Comparison of ENCODE assay signal across 19 mouse cellular contexts in genomic region chr3:142316138-142316740, GRCm38 (mm10).
A peak's percentile ranks its signal among the peaks of the same experiment; 100 is the strongest.
DNase-seq lines count a peak whose midpoint lies in the region; ATAC-seq and TF ChIP-seq lines count a peak whose summit lies in the region.
"Had no signal": no experiment of that assay in that cellular context is flagged by ENCODE, and none has a peak within 500 bp of the region (broad histone marks: within the 10 kb centered on the region; RNA-seq: fewer than 3 reads in every experiment).

No protein-coding gene starts in this region.

- peaks cover 47% of the 10 kb centered on the region for H3K36me3 ChIP-seq in heart, adult 2 months (ENCODE audit: control insufficient read depth, insufficient read depth, low read length)
- H3K36me3 ChIP-seq in kidney, embryonic 14.5 days (ENCODE audit: control insufficient read depth, insufficient read depth, low read length) = no peaks in the 10 kb centered on the region
- no peaks in the 10 kb centered on the region for H3K36me3 ChIP-seq in neural tube, embryonic 13.5 days
- H3K36me3 ChIP-seq: embryonic facial prominence, embryonic 12.5 days; forebrain, embryonic 10.5 days; intestine, embryonic 15.5 days; limb, embryonic 15.5 days; midbrain, embryonic 12.5 days had no signal

- TF ChIP-seq CTCF in heart, adult 2 months (IDR thresholded peaks at IDR 0.05) = no peak

- H3K4me3 ChIP-seq in heart, adult 2 months = no peak overlapping the region
- H3K4me3 ChIP-seq in kidney, embryonic 14.5 days (ENCODE audit: low read length) = no peak overlapping the region
- no peak overlapping the region for H3K4me3 ChIP-seq in neural tube, embryonic 13.5 days
- H3K4me3 ChIP-seq: embryonic facial prominence, embryonic 12.5 days; forebrain, embryonic 10.5 days; intestine, embryonic 15.5 days; limb, embryonic 15.5 days; midbrain, embryonic 12.5 days had no signal

- DNase-seq in heart, adult 2 months = no peak
- no peak for DNase-seq in heart, postnatal 25 days (ENCODE audit: low spot score)
- no peak for DNase-seq in kidney, adult 8-10 months
- DNase-seq in neural tube, embryonic 10.5 days (ENCODE audit: extremely low spot score, low spot score) = no peak
- no peak for DNase-seq in left cerebral cortex, adult 9 months (ENCODE audit: low spot score in 2 of 2)
- no peak for DNase-seq in thymus, adult 18-20 months
- DNase-seq: cerebellum, adult 9-10 months; kidney, postnatal 4 days; lung, adult 18-20 months; lung, postnatal 36 days had no signal

- TF ChIP-seq EP300 in heart, adult 2 months (IDR thresholded peaks at IDR 0.05; ENCODE audit: insufficient read depth, low read depth, low read length) = no peak

- intact Hi-C loops in heart, adult 2 months (cut with DNase I) = no loop called here
- intact Hi-C loops in heart, postnatal 25 days (cut with DNase I) = no loop called here

- H3K79me2 ChIP-seq in heart, adult 2 months (replicated peaks; ENCODE audit: control insufficient read depth, insufficient read depth, low read length) = peaks cover 3% of the 10 kb centered on the region

- H3K27me3 ChIP-seq in heart, adult 2 months (ENCODE audit: control insufficient read depth, insufficient read depth, low read length) = no peaks in the 10 kb centered on the region
- no peaks in the 10 kb centered on the region for H3K27me3 ChIP-seq in kidney, embryonic 14.5 days (ENCODE audit: control insufficient read depth, insufficient read depth, low read length)
- no peaks in the 10 kb centered on the region for H3K27me3 ChIP-seq in neural tube, embryonic 13.5 days
- H3K27me3 ChIP-seq: embryonic facial prominence, embryonic 12.5 days; intestine, embryonic 15.5 days; limb, embryonic 15.5 days; midbrain, embryonic 12.5 days; Patski had no signal

- H3K9ac ChIP-seq in heart, adult 2 months (ENCODE audit: low read depth, low read length) = no peak overlapping the region
- no peak overlapping the region for H3K9ac ChIP-seq in kidney, embryonic 14.5 days (ENCODE audit: low read depth, low read length)
- no peak overlapping the region for H3K9ac ChIP-seq in neural tube, embryonic 13.5 days
- H3K9ac ChIP-seq: embryonic facial prominence, embryonic 12.5 days; intestine, embryonic 15.5 days; limb, embryonic 15.5 days; midbrain, embryonic 12.5 days had no signal

- ATAC-seq in kidney, embryonic 14.5 days (ENCODE audit: low FRiP score, low TSS enrichment) = peak; percentile 75; the same call in 1 of the 2 replicates
- peak; percentile 60 for ATAC-seq in neural tube, embryonic 13.5 days (ENCODE audit: low read depth)
- ATAC-seq: activated CD4-positive, CD25-positive, alpha-beta regulatory T cell, adult 4 months; intestine, embryonic 15.5 days had no signal

- 64% methylated on average over 2 of the region's 2 CpGs for WGBS in heart, adult 2 months
- WGBS in kidney, embryonic 14.5 days = 40% methylated on average over 2 of the region's 2 CpGs
- 12% methylated on average over 2 of the region's 2 CpGs for whole genome bisulfite sequencing in neural tube, embryonic 13.5 days

- no peak overlapping the region for H3K4me2 ChIP-seq in kidney, embryonic 14.5 days (replicated peaks; ENCODE audit: low read depth, low read length)
- no peak overlapping the region for H3K4me2 ChIP-seq in neural tube, embryonic 13.5 days
- H3K4me2 ChIP-seq: embryonic facial prominence, embryonic 12.5 days; intestine, embryonic 15.5 days; limb, embryonic 15.5 days; midbrain, embryonic 12.5 days had no signal

- TF ChIP-seq POLR2A in heart, adult 2 months (IDR thresholded peaks at IDR 0.05; ENCODE audit: insufficient read depth, low read depth, low read length) = no peak

- no peaks in the 10 kb centered on the region for H3K9me3 ChIP-seq in kidney, embryonic 14.5 days (ENCODE audit: control insufficient read depth, low read length)
- H3K9me3 ChIP-seq in neural tube, embryonic 13.5 days = no peaks in the 10 kb centered on the region
- H3K9me3 ChIP-seq: embryonic facial prominence, embryonic 12.5 days; forebrain, embryonic 10.5 days; intestine, embryonic 15.5 days; limb, embryonic 15.5 days; midbrain, embryonic 12.5 days had no signal

- peaks cover 13% of the 10 kb centered on the region for H3K4me1 ChIP-seq in heart, adult 2 months (ENCODE audit: control insufficient read depth, insufficient read depth, low read length)
- 0 out of 2 replicates have a peak, but pooled peaks cover 4% of the 10 kb centered on the region for H3K4me1 ChIP-seq in kidney, embryonic 14.5 days (ENCODE audit: control insufficient read depth, insufficient read depth, low read length)
- H3K4me1 ChIP-seq in neural tube, embryonic 13.5 days (replicated peaks) = peaks cover 7% of the 10 kb centered on the region; the same call in 1 of the 2 replicates
- H3K4me1 ChIP-seq: embryonic facial prominence, embryonic 12.5 days; intestine, embryonic 15.5 days; limb, embryonic 15.5 days had no signal

- H3K27ac ChIP-seq in heart, adult 2 months = peak overlapping the region; percentile 15; the same call in 1 of the 2 replicates
- no peak overlapping the region for H3K27ac ChIP-seq in kidney, embryonic 14.5 days (ENCODE audit: low read depth, low read length)
- no peak overlapping the region for H3K27ac ChIP-seq in neural tube, embryonic 13.5 days (replicated peaks)
- H3K27ac ChIP-seq: embryonic facial prominence, embryonic 12.5 days; forebrain, embryonic 10.5 days; intestine, embryonic 15.5 days; limb, embryonic 15.5 days; midbrain, embryonic 12.5 days had no signal
